Mouse (Mus musculus) ZHBTc4 (cell line): ENCODE data around the gene Mlx.

Experiments
- DNase-seq: peaks from one replicate; pipeline ENCODE4 v3.0.0-alpha.2; 2011; ENCODE audit warnings: low read depth, low spot score

Gene Mlx

GRCm38 (mm10) chr11:101065002-101065401, 22.1 kb upstream of the Mlx start:
- DNase-seq = no peak

- DNase-seq = peak; percentile 95
These were observed 20.3 kb upstream of the Mlx start for GRCm38 (mm10) chr11:101066549-101067412.

DNA sequence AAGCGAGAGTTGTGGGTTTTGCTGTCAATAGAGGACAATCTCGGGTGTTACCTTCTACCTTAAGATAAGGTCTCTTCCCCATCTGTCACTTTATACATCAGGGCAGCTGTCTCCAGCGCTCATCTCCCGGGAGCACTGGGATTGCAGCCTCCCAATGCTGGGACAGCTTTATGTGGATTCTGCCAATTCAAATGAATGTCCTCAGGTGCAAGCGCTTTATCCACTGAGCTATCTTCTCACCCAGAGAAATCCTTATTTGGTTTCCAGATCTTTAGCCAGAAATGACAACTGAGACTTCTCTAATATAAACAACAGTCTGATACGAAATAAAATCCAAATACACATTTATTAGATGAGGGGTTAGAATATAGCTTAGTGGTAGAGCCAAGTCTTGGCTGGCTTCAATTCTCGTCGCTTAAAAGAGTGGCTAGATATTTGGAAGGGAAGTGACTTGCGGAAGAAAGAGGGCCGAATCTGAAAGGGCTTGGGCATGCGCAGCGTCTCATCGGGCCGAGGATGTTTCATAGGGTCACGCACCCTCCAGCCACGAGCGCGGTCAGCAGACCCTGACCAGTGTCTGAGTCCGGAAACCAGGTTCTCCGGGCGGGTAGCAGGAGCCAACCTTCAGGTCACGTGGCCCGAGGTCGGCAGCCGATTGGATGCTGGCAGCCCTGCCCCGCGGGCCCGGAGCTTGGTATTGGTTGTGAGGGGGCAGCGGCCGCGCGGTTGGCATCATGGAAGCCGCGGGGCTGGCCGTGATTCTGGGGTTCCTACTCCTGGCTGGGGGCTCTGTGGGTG, 17.5 kb upstream of the Mlx start, which contains the start of gene Naglu:
Gene Naglu, plus strand, starts transcription at position 622 of the 798 bp plus-strand sequence.
- peak; percentile 87 for DNase-seq

DNA sequence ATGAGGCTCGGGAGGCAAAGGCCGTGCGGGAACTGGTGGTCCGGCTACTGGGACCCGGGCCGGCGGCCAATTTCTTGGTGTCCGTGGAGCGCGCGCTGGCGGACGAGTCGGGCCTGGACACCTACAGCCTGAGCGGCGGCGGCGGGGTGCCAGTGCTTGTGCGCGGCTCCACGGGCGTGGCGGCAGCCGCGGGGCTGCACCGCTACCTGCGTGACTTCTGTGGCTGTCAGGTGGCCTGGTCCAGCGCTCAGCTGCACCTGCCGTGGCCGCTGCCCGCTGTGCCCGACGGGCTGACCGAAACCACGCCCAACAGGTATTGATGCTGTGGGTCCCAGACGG, 16.9 kb upstream of the Mlx start:
- DNase-seq = no peak

GRCm38 (mm10) chr11:101070987-101071386, 16.1 kb upstream of the Mlx start:
- DNase-seq = no peak

DNA sequence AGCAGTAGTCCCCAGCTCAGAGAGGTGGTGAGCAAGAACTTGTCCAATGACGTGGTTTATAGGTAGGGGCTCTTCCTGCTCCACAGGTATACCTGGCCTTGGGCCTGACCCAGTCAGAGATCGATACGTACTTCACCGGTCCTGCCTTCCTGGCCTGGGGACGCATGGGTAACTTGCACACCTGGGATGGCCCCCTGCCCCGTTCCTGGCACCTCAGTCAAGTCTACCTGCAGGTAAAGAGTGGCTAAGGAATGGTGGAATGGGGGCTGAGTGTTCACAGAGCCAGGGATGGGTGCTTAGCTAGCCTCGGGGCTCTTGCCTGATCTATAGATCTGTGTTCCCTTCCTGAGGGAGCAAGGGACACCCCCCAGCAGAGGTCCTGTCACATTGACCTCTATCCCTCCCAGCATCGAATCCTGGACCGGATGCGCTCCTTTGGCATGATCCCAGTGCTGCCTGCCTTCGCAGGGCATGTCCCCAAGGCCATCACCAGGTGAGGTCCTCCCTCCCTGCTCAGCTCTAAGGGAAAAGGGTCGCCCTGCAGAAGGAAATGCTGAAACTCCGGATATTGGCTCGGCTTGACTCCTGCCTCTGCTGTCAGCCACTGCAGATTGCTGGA, 15.2 kb upstream of the Mlx start:
- DNase-seq = no peak

GRCm38 (mm10) chr11:101078121-101078520, 9.0 kb upstream of the Mlx start, which contains the start of gene Hsd17b1:
Gene Hsd17b1 (plus strand): TSS chr11:101078411.
- DNase-seq = no peak

- DNase-seq = peak; percentile 70
These were observed 7.3 kb upstream of the Mlx start for GRCm38 (mm10) chr11:101079746-101080145.

- no peak for DNase-seq
These were observed 6.7 kb upstream of the Mlx start for GRCm38 (mm10) chr11:101080421-101080820.

DNA sequence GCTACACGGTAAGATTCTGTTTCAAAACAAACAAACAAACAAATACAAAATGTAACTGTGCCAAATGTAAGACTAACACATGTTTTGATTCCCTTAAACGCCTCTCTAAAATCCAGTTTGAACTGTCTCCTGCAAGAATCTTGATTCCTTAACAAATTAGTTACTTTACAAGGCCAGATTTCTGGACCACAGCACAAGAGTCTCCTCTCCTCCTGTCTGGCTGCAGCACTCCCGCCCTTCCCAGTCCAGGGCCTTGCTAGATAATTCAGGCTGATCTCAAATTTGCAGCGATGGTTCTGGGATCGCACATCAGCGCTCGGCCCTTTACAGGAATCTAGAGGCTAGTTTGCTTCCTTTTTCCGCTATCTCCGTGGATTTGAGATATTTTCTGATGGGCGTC, 5.4 kb upstream of the Mlx start:
- no peak for DNase-seq

- peak; percentile 95 for DNase-seq
These were observed 4.6 kb upstream of the Mlx start, which contains the start of gene Coasy for GRCm38 (mm10) chr11:101082208-101083082. Gene Coasy (plus strand): TSS chr11:101082565.

- DNase-seq = no peak
These were observed 3.9 kb upstream of the Mlx start for GRCm38 (mm10) chr11:101083083-101083697.

- DNase-seq = no peak
These were observed 2.8 kb upstream of the Mlx start for GRCm38 (mm10) chr11:101084246-101084645.

GRCm38 (mm10) chr11:101084811-101085210, 2.3 kb upstream of the Mlx start:
- no peak for DNase-seq

- no peak for DNase-seq
These were observed 1.3 kb upstream of the Mlx start for GRCm38 (mm10) chr11:101085617-101086322.

- no peak for DNase-seq
These were observed 778 bp upstream of the Mlx start for GRCm38 (mm10) chr11:101086323-101086674.

GRCm38 (mm10) chr11:101087682-101088055, 592 bp downstream of the Mlx start:
- no peak for DNase-seq

DNA sequence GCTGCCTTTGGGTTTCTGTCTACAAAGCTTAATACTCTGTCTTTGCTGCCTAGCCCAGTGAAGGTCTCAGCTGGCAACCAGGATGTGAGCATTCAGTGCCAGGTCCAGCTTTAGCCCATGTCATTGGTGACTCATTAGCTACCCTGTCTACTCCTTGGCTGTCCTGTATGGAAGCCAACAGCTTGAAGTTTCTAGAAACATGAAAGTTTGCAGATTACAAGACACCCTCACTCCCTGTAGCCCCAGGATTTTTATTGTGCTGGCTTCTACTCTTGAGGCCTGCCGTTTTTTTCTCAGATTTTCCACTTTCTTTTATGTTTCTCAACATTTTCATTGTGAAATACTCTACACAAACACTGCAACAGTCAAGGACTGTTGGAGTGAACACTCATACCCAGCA, 2.9 kb downstream of the Mlx start:
- no peak for DNase-seq

DNA sequence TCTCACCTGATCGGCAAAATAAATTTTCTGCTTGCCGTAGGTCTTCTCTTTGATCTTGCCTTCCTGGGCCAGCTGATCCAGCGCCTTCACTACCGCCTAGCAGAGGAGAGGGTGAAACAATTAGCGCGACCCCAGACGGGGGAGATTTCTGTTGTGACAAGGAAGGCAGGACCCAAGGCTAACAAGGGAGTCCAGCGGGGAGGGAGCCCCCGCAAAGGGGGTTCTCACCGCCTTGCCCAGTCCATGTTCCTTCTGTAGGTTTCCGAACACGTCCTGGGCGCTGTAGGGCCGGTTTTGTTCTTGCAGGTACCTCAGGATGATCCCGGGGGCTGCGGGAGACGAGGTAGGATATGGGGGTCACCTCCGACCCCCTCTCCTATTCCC, 7.8 kb downstream of the Mlx start:
- DNase-seq = no peak

DNA sequence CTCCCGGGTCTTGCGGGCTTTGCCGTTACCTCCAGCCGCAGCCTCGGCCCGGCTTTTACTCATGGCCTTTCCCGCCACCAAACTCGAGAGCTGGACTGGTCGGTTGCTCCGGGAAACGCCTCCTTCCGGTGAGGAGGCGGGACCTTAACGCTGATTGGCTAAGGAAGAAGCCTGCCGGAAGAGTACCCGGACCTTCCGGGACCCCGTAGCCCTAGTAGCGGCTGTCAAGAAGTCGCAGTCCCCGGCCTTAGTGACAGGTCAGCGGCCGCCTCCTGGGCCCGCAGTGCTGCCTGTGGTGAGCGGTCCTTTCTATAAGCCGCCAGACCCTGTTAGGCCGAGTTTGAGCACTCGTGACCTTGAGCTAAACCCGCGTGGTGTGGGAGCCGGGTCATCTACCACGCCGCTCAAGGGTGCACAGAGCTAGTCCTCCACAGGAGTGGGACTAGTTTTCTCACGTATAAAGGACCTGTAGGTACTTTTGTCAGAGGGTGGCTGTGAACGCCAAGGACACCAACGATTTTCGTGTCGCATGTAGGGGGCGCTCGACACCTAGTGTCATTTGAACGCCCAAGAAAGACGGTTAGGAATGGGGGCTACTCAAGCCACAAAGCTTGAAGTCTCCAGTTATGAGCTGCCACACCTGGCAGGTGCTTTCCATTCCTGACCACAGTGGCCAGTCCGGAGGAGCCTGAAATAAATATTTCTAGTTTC, 8.4 kb downstream of the Mlx start, which contains the start of gene Psmc3ip:
Gene Psmc3ip, minus strand, starts transcription at position 123 of the 711 bp plus-strand sequence.
- DNase-seq = peak; percentile 97
